Mouse (Mus musculus) cerebral cortex, adult 2 months (tissue): ENCODE results near the gene Zic2.

Source experiments
- WGBS: fragments of 180-500 bp; shearing (Covaris S2); methylation state at CpG from one replicate; pipeline ENCODE4 v1.1.7; 2018; 5-methylcytosine and 5-hydroxymethylcytosine counted together

Zic2 gene

GRCm38 (mm10) chr14:122474891-122475556 is at the start of gene Zic2:
Zic2 (plus strand) TSS chr14:122475435.
- WGBS, result under 1% methylated on average over 44 of the region's 73 CpGs

- 77% methylated on average over 10 of the region's 10 CpGs for WGBS
Observed at GRCm38 (mm10) chr14:122426529-122427203, 48.6 kb upstream of the Zic2 start.

GRCm38 (mm10) chr14:122427204-122427560 is 48.1 kb upstream of the Zic2 start:
- 71% methylated on average over 8 of the region's 8 CpGs for WGBS

- 91% methylated on average over 3 of the region's 3 CpGs for WGBS
Observed at GRCm38 (mm10) chr14:122427654-122428053, 47.6 kb upstream of the Zic2 start.

- 58% methylated on average over 3 of the region's 3 CpGs for WGBS
Observed at GRCm38 (mm10) chr14:122432558-122432957, 42.7 kb upstream of the Zic2 start.

- 94% methylated on average over 10 of the region's 10 CpGs for WGBS
Observed at GRCm38 (mm10) chr14:122434039-122434438, 41.2 kb upstream of the Zic2 start.

- 59% methylated on average over 10 of the region's 10 CpGs for WGBS
Observed at GRCm38 (mm10) chr14:122436850-122437249, 38.4 kb upstream of the Zic2 start.

- WGBS, result 10% methylated on average over 29 of the region's 29 CpGs
Observed at GRCm38 (mm10) chr14:122449601-122450495, 25.4 kb upstream of the Zic2 start.

GRCm38 (mm10) chr14:122450496-122451382 is 24.5 kb upstream of the Zic2 start, which contains the start of gene Gm5089:
Gm5089 (minus strand) TSS chr14:122451115.
- 1% methylated on average over 59 of the region's 59 CpGs for WGBS

GRCm38 (mm10) chr14:122451551-122452145 is 23.6 kb upstream of the Zic2 start:
- WGBS, result 76% methylated on average over 5 of the region's 5 CpGs

GRCm38 (mm10) chr14:122452701-122453387 is 22.4 kb upstream of the Zic2 start:
- WGBS, result 23% methylated on average over 13 of the region's 13 CpGs

GRCm38 (mm10) chr14:122453388-122453995 is 21.7 kb upstream of the Zic2 start:
- WGBS, result 7% methylated on average over 32 of the region's 32 CpGs

- 23% methylated on average over 12 of the region's 12 CpGs for WGBS
Observed at GRCm38 (mm10) chr14:122453996-122454738, 21.1 kb upstream of the Zic2 start.

GRCm38 (mm10) chr14:122454901-122455561 is 20.2 kb upstream of the Zic2 start:
- WGBS, result 51% methylated on average over 10 of the region's 10 CpGs

GRCm38 (mm10) chr14:122455562-122455958 is 19.7 kb upstream of the Zic2 start:
- WGBS, result 52% methylated on average over 4 of the region's 4 CpGs

- WGBS, result 66% methylated on average over 12 of the region's 12 CpGs
Observed at GRCm38 (mm10) chr14:122459332-122459731, 15.9 kb upstream of the Zic2 start.

- 81% methylated on average over 1 of the region's 1 CpGs for WGBS
Observed at GRCm38 (mm10) chr14:122459776-122460175, 15.5 kb upstream of the Zic2 start.

- WGBS, result 59% methylated on average over 5 of the region's 5 CpGs
Observed at GRCm38 (mm10) chr14:122460226-122460625, 15.0 kb upstream of the Zic2 start.

GRCm38 (mm10) chr14:122461500-122461899 is 13.7 kb upstream of the Zic2 start:
- 71% methylated on average over 3 of the region's 3 CpGs for WGBS
